Mouse (Mus musculus): Measurements from ENCODE around the gene Grpel1.

Gene Grpel1

GRCm38 (mm10) chr5:36515558-36515957 lies 50.8 kb downstream of the Grpel1 start:
- no peak for DNase-seq

GRCm38 (mm10) chr5:36517596-36517995 lies 52.8 kb downstream of the Grpel1 start:
- no peak for DNase-seq

GRCm38 (mm10) chr5:36519751-36520150 lies 55.0 kb downstream of the Grpel1 start:
- DNase-seq = no peak

- DNase-seq = no peak
These were observed 58.0 kb downstream of the Grpel1 start for GRCm38 (mm10) chr5:36522782-36523181.

- DNase-seq = no peak
These were observed 58.5 kb downstream of the Grpel1 start for GRCm38 (mm10) chr5:36523219-36523703.
